Mouse (Mus musculus): Measurements from ENCODE around the gene Tdp2.

DNA sequence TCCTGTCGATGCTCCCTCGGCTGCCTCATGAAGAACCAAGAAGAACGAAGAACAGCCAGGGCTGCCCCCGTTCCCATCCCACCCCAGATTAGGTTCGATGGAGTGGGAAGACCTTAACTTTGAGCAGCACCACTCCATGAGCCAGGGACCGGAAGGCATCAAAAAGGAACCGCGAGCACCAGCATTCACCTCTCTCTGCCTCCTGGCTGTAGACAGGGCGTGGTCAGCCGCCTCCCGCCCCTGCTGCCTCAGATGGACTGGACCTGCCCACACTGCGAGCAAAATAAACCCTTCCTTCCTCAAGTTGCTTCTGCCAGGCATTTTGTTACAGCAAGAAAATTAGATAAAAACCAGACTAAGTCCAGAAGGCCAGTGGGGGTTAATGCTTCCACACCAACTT lies 29.6 kb downstream of the Tdp2 start:
- TF ChIP-seq SMC3 (IDR thresholded peaks at IDR 0.05; ENCODE audit: low read depth, low read length) (no peak), CTCF (conservative IDR thresholded peaks at IDR 0.05 in 1 of 2, IDR thresholded peaks at IDR 0.05 in 1 of 2; ENCODE audit: low read depth in 2 of 2, low read length in 2 of 2) (no peak)

Measured in CH12.LX (cell line).